Mouse (Mus musculus): ENCODE results near the gene Brk1. TPM values are rescaled to one million over a fixed set of nuclear protein-coding genes. Genes with fewer than 3 reads are reported as not detected.

The Brk1 gene
- total RNA-seq, 1 experiment, result 113 TPM

DNA sequence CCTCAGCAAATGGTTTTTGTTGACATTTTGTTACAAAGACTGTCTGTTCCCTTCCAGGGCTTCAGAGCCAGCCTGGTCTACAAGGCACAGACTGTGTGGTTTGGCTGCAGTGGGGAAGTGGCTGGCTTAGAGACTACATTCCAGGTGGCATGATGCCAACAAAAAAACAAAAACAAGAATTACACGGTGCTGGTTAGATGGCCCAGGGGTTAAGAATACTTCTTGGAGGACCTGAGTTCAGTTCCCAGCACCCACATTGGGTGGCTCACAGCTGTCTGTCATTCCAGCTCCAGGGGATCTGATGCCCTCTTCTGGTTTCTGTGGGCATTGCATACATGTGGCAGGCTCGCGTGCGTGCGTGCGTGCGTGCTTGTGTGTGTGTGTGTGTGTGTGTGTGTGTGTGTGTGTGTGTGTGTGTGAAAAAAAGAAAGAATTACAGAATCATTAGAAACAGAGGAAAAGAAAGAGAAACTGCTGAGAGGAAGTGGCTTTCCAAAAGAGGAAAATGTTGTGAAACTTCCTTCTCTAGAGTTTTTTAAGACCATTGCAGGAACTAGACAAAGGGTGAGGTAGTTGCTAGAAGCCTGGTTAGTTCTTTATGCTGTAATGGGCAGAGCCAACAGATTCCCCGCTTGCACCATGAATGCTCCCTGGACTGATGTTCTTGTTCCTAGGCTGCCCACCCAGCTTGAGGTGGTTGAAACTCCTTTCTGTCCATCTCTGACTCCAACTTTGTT is 58.6 kb downstream of the Brk1 start:
- Histone ChIP-seq H3K4me1 (ENCODE audit: control insufficient read depth in 2 of 2, insufficient read depth in 2 of 2, low read length in 2 of 2, poor library complexity in 1 of 2) (peaks cover 4 to 21% of the 10 kb centered on the region in 2 experiments; a peak in 3 of 4 replicates), H3K9ac (ENCODE audit: insufficient read depth, low read depth, low read length, poor library complexity, severe bottlenecking) (no peak overlapping the region), H3K27ac (ENCODE audit: insufficient read depth, low read depth, low read length, poor library complexity, severe bottlenecking) (no peak overlapping the region), H3K36me3 (ENCODE audit: control insufficient read depth, insufficient read depth, low read length, poor library complexity, severe bottlenecking) (no peaks in the 10 kb centered on the region), H3K9me3 (ENCODE audit: control insufficient read depth, insufficient read depth, low read depth, low read length) (no peaks in the 10 kb centered on the region), H3K4me3 (ENCODE audit: insufficient read depth in 1 of 2, low read depth in 1 of 2, low read length in 2 of 2, poor library complexity in 1 of 2, severe bottlenecking in 1 of 2) (no peak overlapping the region)
- DNase-seq (ENCODE audit: low read depth, low spot score), result no peak
- TF ChIP-seq ZC3H11A (IDR thresholded peaks at IDR 0.05; ENCODE audit: borderline replicate concordance, low read depth, low read length) (no peak), HCFC1 (IDR thresholded peaks at IDR 0.05; ENCODE audit: borderline replicate concordance, insufficient read depth, low read length) (no peak), MAFK (IDR thresholded peaks at IDR 0.05; ENCODE audit: insufficient read depth, low read depth, low read length) (no peak), ZNF384 (IDR thresholded peaks at IDR 0.05; ENCODE audit: low read depth, low read length) (no peak), CHD2 (IDR thresholded peaks at IDR 0.05; ENCODE audit: low read depth, low read length) (no peak)
- in situ Hi-C loops (cut with MboI; ENCODE audit: low sequenced_read_pairs in 2 of 2, unreplicated experiment in 2 of 2), result no loop called here

DNA sequence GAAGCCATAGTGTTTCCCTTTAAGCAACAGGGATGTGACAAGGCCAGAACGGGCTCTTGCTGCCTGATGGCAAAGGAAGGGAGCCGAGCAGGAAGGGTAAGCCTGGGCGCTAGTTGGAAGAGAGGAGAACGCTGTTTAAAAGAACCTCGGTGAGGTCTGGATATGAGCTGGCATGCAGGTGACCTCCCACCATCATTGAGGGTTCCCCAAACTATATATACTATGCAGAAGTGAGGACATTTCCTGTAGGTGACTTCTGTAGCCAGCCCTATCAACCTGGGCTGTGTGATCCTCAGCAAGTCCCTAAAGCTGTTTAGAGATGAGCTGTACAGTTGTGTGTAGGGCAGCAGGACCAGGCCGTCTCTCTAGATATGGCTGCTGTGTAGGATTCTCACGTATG is 59.7 kb downstream of the Brk1 start:
- no peak for DNase-seq (ENCODE audit: low read depth, low spot score)
- Histone ChIP-seq H3K27ac (ENCODE audit: insufficient read depth, low read depth, low read length, poor library complexity, severe bottlenecking) (no peak overlapping the region), H3K9me3 (ENCODE audit: control insufficient read depth, insufficient read depth, low read depth, low read length) (no peaks in the 10 kb centered on the region), H3K9ac (ENCODE audit: insufficient read depth, low read depth, low read length, poor library complexity, severe bottlenecking) (no peak overlapping the region), H3K4me1 (ENCODE audit: control insufficient read depth in 2 of 2, insufficient read depth in 2 of 2, low read length in 2 of 2, poor library complexity in 1 of 2) (peaks cover 4 to 20% of the 10 kb centered on the region in 2 experiments; a peak in 3 of 4 replicates), H3K36me3 (ENCODE audit: control insufficient read depth, insufficient read depth, low read length, poor library complexity, severe bottlenecking) (no peaks in the 10 kb centered on the region), H3K4me3 (ENCODE audit: insufficient read depth in 1 of 2, low read depth in 1 of 2, low read length in 2 of 2, poor library complexity in 1 of 2, severe bottlenecking in 1 of 2) (no peak overlapping the region)
- in situ Hi-C loops (cut with MboI; ENCODE audit: low sequenced_read_pairs in 2 of 2, unreplicated experiment in 2 of 2), result no loop called here
- TF ChIP-seq ZC3H11A (IDR thresholded peaks at IDR 0.05; ENCODE audit: borderline replicate concordance, low read depth, low read length) (no peak), HCFC1 (IDR thresholded peaks at IDR 0.05; ENCODE audit: borderline replicate concordance, insufficient read depth, low read length) (no peak), ZNF384 (IDR thresholded peaks at IDR 0.05; ENCODE audit: low read depth, low read length) (no peak)

Other genes starting within 250 kb of the Brk1 start
- 31.7 and 35.3 TPM in 2 replicates for gene Tada3, start 226.9 kb upstream of the Brk1 start, total RNA-seq (2012; rRNA removed)
- gene Arpc4, start 226.7 kb upstream of the Brk1 start, total RNA-seq (2012; rRNA removed), result 217 and 227 TPM in 2 replicates
- gene Ttll3, start 215.5 kb upstream of the Brk1 start, total RNA-seq (2012; rRNA removed), result 5.3 and 6.9 TPM in 2 replicates
- 34.5 and 42.3 TPM in 2 replicates for gene Rpusd3, start 185.4 kb upstream of the Brk1 start, total RNA-seq (2012; rRNA removed)
- gene Cidec, start 169.0 kb upstream of the Brk1 start, total RNA-seq (2012; rRNA removed), result 0.42 and 0.45 TPM in 2 replicates
- 119 and 140 TPM in 2 replicates for gene Jagn1, start 162.2 kb upstream of the Brk1 start, total RNA-seq (2012; rRNA removed)
- gene Il17re, start 146.3 kb upstream of the Brk1 start, total RNA-seq (2012; rRNA removed), result 0.80 and 3.0 TPM in 2 replicates
- 6.2 and 13.3 TPM in 2 replicates for gene Il17rc, start 133.3 kb upstream of the Brk1 start, total RNA-seq (2012; rRNA removed)
- 20.8 and 29.9 TPM in 2 replicates for gene Creld1, start 121.5 kb upstream of the Brk1 start, total RNA-seq (2012; rRNA removed)
- gene Prrt3, start 102.8 kb upstream of the Brk1 start, total RNA-seq (2012; rRNA removed), result 15.1 and 16.3 TPM in 2 replicates
- gene Emc3, start 73.1 kb upstream of the Brk1 start, total RNA-seq (2012; rRNA removed), result 71.2 and 74.1 TPM in 2 replicates
- 34.7 and 37.5 TPM in 2 replicates for gene Fancd2, start 73.1 kb upstream of the Brk1 start, total RNA-seq (2012; rRNA removed)
- gene Fancd2os, start 4.1 kb upstream of the Brk1 start, total RNA-seq (2012; rRNA removed), result 0.45 and 1.0 TPM in 2 replicates
- 13.2 and 13.9 TPM in 2 replicates for gene Vhl, start 19.2 kb downstream of the Brk1 start, total RNA-seq (2012; rRNA removed)
- gene Irak2, start 33.7 kb downstream of the Brk1 start, total RNA-seq (2012; rRNA removed), result 12.6 and 22.0 TPM in 2 replicates
- gene Tatdn2, start 92.3 kb downstream of the Brk1 start, total RNA-seq (2012; rRNA removed), result 62.6 and 70.6 TPM in 2 replicates
- 1.8 and 2.3 TPM in 2 replicates for gene Ghrl, start 115.1 kb downstream of the Brk1 start, total RNA-seq (2012; rRNA removed)
- gene Sec13, start 136.0 kb downstream of the Brk1 start, total RNA-seq (2012; rRNA removed), result 140 and 187 TPM in 2 replicates

All from ES-E14 (cell line).